Comparison of ENCODE assay signal across 8 mouse cellular contexts in genomic region chr16:75766388-75767249, GRCm38 (mm10). TPM values are rescaled to one million over a fixed set of nuclear protein-coding genes. Genes with fewer than 3 reads are reported as not detected.
DNase-seq lines count a peak whose midpoint lies in the region; ATAC-seq lines count a peak whose summit lies in the region.

TSS of gene Hspa13 (minus strand) at chr16:75767104.

- H3K27ac ChIP-seq in hindbrain, embryonic 12.5 days, result peak within 1 kb of the TSS; percentile 49

- peak; percentile 97 for DNase-seq in NIH3T3 (ENCODE audit: low read depth)
- DNase-seq in cerebellum, postnatal 10 days, result peak; percentile 98 to 99
- peak; percentile 97 for DNase-seq in frontal cortex, postnatal 10 days (ENCODE audit: low spot score in 2 of 2)
- DNase-seq in layer of hippocampus, postnatal 14 days (ENCODE audit: low spot score in 2 of 2), result peak; percentile 97 to 99
- DNase-seq in lung, postnatal 14 days, result peak; percentile 96
- peak; percentile 91 for DNase-seq in retina, adult 2 months (ENCODE audit: low read depth, low spot score)
- peak; percentile 93 for DNase-seq in thymus, postnatal 36 days

- H3K27me3 ChIP-seq in hindbrain, embryonic 12.5 days, result no peaks in the 10 kb centered on the region

- H3K4me1 ChIP-seq in hindbrain, embryonic 12.5 days, result peaks cover 15% of the 10 kb centered on the region; the same call in 1 of the 2 replicates

- peak; percentile 99 for ATAC-seq in hindbrain, embryonic 12.5 days (ENCODE audit: low FRiP score)

- WGBS in hindbrain, embryonic 12.5 days, result under 1% methylated on average over 51 of the region's 51 CpGs

- peak within 1 kb of the TSS; percentile 81 for H3K9ac ChIP-seq in hindbrain, embryonic 12.5 days

- H3K4me3 ChIP-seq in hindbrain, embryonic 12.5 days, result peak within 1 kb of the TSS; percentile 56

- H3K9me3 ChIP-seq in hindbrain, embryonic 12.5 days (replicated peaks), result no peaks in the 10 kb centered on the region

- H3K4me2 ChIP-seq in hindbrain, embryonic 12.5 days (replicated peaks), result peak within 1 kb of the TSS; percentile 67

- peaks cover 22% of the 10 kb centered on the region for H3K36me3 ChIP-seq in hindbrain, embryonic 12.5 days

RNA-seq across cellular contexts. Expression of gene Hspa13, which starts in this region (rescaled TPM):
- 40.4 and 41.6 TPM in 2 replicates for polyA plus RNA-seq in hindbrain, embryonic 12.5 days (2016; fragmentation: Nextera tagmentation; extraction: Ambion mirVana)
- total RNA-seq in layer of hippocampus, postnatal 14 days (2021), result 10 to 100 TPM; 34.8 to 37.3 TPM

Comparison
In these comparisons a context has a peak if more than half of its experiments do, and no peak if none do; other contexts are left out.
1. Peak in every context shown above with its lines: DNase-seq, ATAC-seq, H3K4me3 ChIP-seq and H3K27ac ChIP-seq.